12 mouse cellular contexts compared by ENCODE assay signal in genomic region chr2:92493656-92494390, GRCm38 (mm10). TPM values are rescaled to one million over a fixed set of nuclear protein-coding genes. Genes with fewer than 3 reads are reported as not detected.
A peak's percentile ranks its signal among the peaks of the same experiment; 100 is the strongest.
DNase-seq lines count a peak whose midpoint lies in the region; ATAC-seq and TF ChIP-seq lines count a peak whose summit lies in the region.
"Had no signal": no experiment of that assay in that cellular context is flagged by ENCODE, and none has a peak within 500 bp of the region (broad histone marks: within the 10 kb centered on the region; RNA-seq: fewer than 3 reads in every experiment).

No protein-coding gene starts in this region.

- no peaks in the 10 kb centered on the region for H3K27me3 ChIP-seq in hindbrain, postnatal 0 days (ENCODE audit: insufficient read depth, low read length)
- H3K27me3 ChIP-seq in hindbrain, embryonic 14.5 days (ENCODE audit: control insufficient read depth, insufficient read depth, low read length): no peaks in the 10 kb centered on the region
- H3K27me3 ChIP-seq in midbrain, postnatal 0 days (ENCODE audit: insufficient read depth, low read length): no peaks in the 10 kb centered on the region
- H3K27me3 ChIP-seq in midbrain, embryonic 16.5 days (ENCODE audit: control insufficient read depth, insufficient read depth, low read depth, low read length): no peaks in the 10 kb centered on the region
- H3K27me3 ChIP-seq: forebrain, embryonic 15.5 days had no signal

- H3K36me3 ChIP-seq in hindbrain, postnatal 0 days (ENCODE audit: insufficient read depth, low read length): no peaks in the 10 kb centered on the region
- H3K36me3 ChIP-seq in hindbrain, embryonic 14.5 days (replicated peaks; ENCODE audit: control insufficient read depth, insufficient read depth): no peaks in the 10 kb centered on the region
- no peaks in the 10 kb centered on the region for H3K36me3 ChIP-seq in midbrain, postnatal 0 days (ENCODE audit: insufficient read depth, low read length)
- no peaks in the 10 kb centered on the region for H3K36me3 ChIP-seq in midbrain, embryonic 16.5 days (ENCODE audit: control insufficient read depth, insufficient read depth, low read length)
- H3K36me3 ChIP-seq: forebrain, embryonic 15.5 days had no signal

- H3K4me1 ChIP-seq in hindbrain, postnatal 0 days (ENCODE audit: insufficient read depth, low read length): 0 out of 2 replicates have a peak, but pooled peaks cover 5% of the 10 kb centered on the region
- H3K4me1 ChIP-seq in hindbrain, embryonic 14.5 days (replicated peaks; ENCODE audit: control insufficient read depth, insufficient read depth, low read length): peaks cover 17% of the 10 kb centered on the region
- peaks cover 15% of the 10 kb centered on the region; the same call in 1 of the 2 replicates for H3K4me1 ChIP-seq in midbrain, postnatal 0 days (ENCODE audit: insufficient read depth, low read length)
- H3K4me1 ChIP-seq in midbrain, embryonic 16.5 days (ENCODE audit: control insufficient read depth, insufficient read depth, low read length): peaks cover 31% of the 10 kb centered on the region

- peak; percentile 42 for ATAC-seq in hindbrain, postnatal 0 days
- ATAC-seq in hindbrain, embryonic 14.5 days (ENCODE audit: low FRiP score): no peak
- ATAC-seq in midbrain, postnatal 0 days (ENCODE audit: low FRiP score): no peak
- ATAC-seq in midbrain, embryonic 16.5 days: no peak
- ATAC-seq: forebrain, embryonic 15.5 days had no signal

- TF ChIP-seq CTCF in hindbrain, postnatal 0 days (IDR thresholded peaks at IDR 0.05; ENCODE audit: low read depth): no peak
- TF ChIP-seq CTCF in midbrain, postnatal 0 days (IDR thresholded peaks at IDR 0.05): no peak

- H3K27ac ChIP-seq in hindbrain, postnatal 0 days: peak overlapping the region; percentile 62
- no peak overlapping the region for H3K27ac ChIP-seq in hindbrain, embryonic 14.5 days
- 0 out of 2 replicates have a peak overlapping the region, but pooled peaks have one; percentile 0 for H3K27ac ChIP-seq in midbrain, postnatal 0 days (ENCODE audit: low read depth, low read length)
- no peak overlapping the region for H3K27ac ChIP-seq in midbrain, embryonic 16.5 days (ENCODE audit: low read length)
- H3K27ac ChIP-seq: forebrain, embryonic 15.5 days; liver, embryonic 14.5 days had no signal

- 34% methylated on average over 15 of the region's 15 CpGs for WGBS in hindbrain, postnatal 0 days
- 44% methylated on average over 15 of the region's 15 CpGs for WGBS in hindbrain, embryonic 14.5 days
- WGBS in midbrain, postnatal 0 days: 41% methylated on average over 15 of the region's 15 CpGs
- 36% methylated on average over 15 of the region's 15 CpGs for WGBS in midbrain, embryonic 16.5 days

- no peak overlapping the region for H3K4me2 ChIP-seq in hindbrain, postnatal 0 days (ENCODE audit: low read depth, low read length)
- no peak overlapping the region for H3K4me2 ChIP-seq in hindbrain, embryonic 14.5 days (replicated peaks)
- H3K4me2 ChIP-seq in midbrain, postnatal 0 days (ENCODE audit: low read depth, low read length, poor library complexity, severe bottlenecking): no peak overlapping the region
- H3K4me2 ChIP-seq in midbrain, embryonic 16.5 days (ENCODE audit: low read length): no peak overlapping the region
- H3K4me2 ChIP-seq: forebrain, embryonic 15.5 days had no signal

- no peaks in the 10 kb centered on the region for H3K9me3 ChIP-seq in hindbrain, postnatal 0 days (ENCODE audit: low read length)
- no peaks in the 10 kb centered on the region for H3K9me3 ChIP-seq in hindbrain, embryonic 14.5 days (ENCODE audit: control insufficient read depth, low read length)
- no peaks in the 10 kb centered on the region for H3K9me3 ChIP-seq in midbrain, postnatal 0 days (ENCODE audit: low read length)
- H3K9me3 ChIP-seq in midbrain, embryonic 16.5 days (replicated peaks; ENCODE audit: control insufficient read depth, low read length, poor library complexity, severe bottlenecking): no peaks in the 10 kb centered on the region
- H3K9me3 ChIP-seq: forebrain, embryonic 15.5 days had no signal

- H3K4me3 ChIP-seq in hindbrain, postnatal 0 days (ENCODE audit: low read length): no peak overlapping the region
- H3K4me3 ChIP-seq in hindbrain, embryonic 14.5 days (replicated peaks; ENCODE audit: low read length): no peak overlapping the region
- no peak overlapping the region for H3K4me3 ChIP-seq in midbrain, postnatal 0 days (ENCODE audit: low read depth, low read length)
- no peak overlapping the region for H3K4me3 ChIP-seq in midbrain, embryonic 16.5 days (ENCODE audit: low read depth, low read length)
- H3K4me3 ChIP-seq: forebrain, embryonic 15.5 days had no signal

- no peak overlapping the region for H3K9ac ChIP-seq in hindbrain, postnatal 0 days (replicated peaks; ENCODE audit: low read length)
- H3K9ac ChIP-seq in hindbrain, embryonic 14.5 days: no peak overlapping the region
- H3K9ac ChIP-seq in midbrain, postnatal 0 days (replicated peaks; ENCODE audit: low read length, poor library complexity, severe bottlenecking): 0 out of 2 replicates have a peak overlapping the region, but pooled peaks have one; percentile 13
- no peak overlapping the region for H3K9ac ChIP-seq in midbrain, embryonic 16.5 days (ENCODE audit: low read depth, low read length)
- H3K9ac ChIP-seq: forebrain, embryonic 15.5 days; liver, embryonic 14.5 days had no signal

- peak; percentile 61 for DNase-seq in hindbrain, postnatal 0 days (ENCODE audit: low spot score)
- no peak for DNase-seq in hindbrain, embryonic 14.5 days (ENCODE audit: low spot score)
- DNase-seq in midbrain, postnatal 0 days (ENCODE audit: low spot score): peak; percentile 55
- peak; percentile 81 for DNase-seq in cerebellum, adult 9-11 months
- no peak for DNase-seq in layer of hippocampus, postnatal 25 days (ENCODE audit: extremely low spot score in 1 of 2, low spot score in 1 of 2)
- DNase-seq in thymus, postnatal 0 days (ENCODE audit: low spot score): no peak
- DNase-seq: heart, postnatal 14 days; kidney, postnatal 10 days; lung, postnatal 10 days had no signal

RNA-seq across cellular contexts. Expression of gene Slc35c1, which starts 33.5 kb away (rescaled TPM):
- total RNA-seq in hindbrain, postnatal 0 days (2014; rRNA removed): 11.0 and 12.7 TPM in 2 replicates
- 12.7 and 16.4 TPM in 2 replicates for polyA plus RNA-seq in hindbrain, postnatal 0 days (2015; fragmentation: Nextera tagmentation; extraction: Ambion mirVana)
- 15.4 and 17.1 TPM in 2 replicates for polyA plus RNA-seq in hindbrain, embryonic 14.5 days (2014; fragmentation: Nextera tagmentation; extraction: Ambion mirVana)
- 8.9 and 18.6 TPM in 2 replicates for total RNA-seq in midbrain, postnatal 0 days (2014; rRNA removed)
- 16.8 and 18.8 TPM in 2 replicates for polyA plus RNA-seq in midbrain, postnatal 0 days (2015; fragmentation: Nextera tagmentation; extraction: Ambion mirVana)
- polyA plus RNA-seq in midbrain, embryonic 16.5 days (2015; fragmentation: Nextera tagmentation; extraction: Ambion mirVana): 16.1 and 17.9 TPM in 2 replicates
- total RNA-seq in layer of hippocampus, postnatal 25 days (2021): 10 to 100 TPM; 15.1 to 18.1 TPM
- 24.3 and 29.7 TPM in 2 replicates for polyA plus RNA-seq in thymus, postnatal 0 days (2015; fragmentation: Nextera tagmentation; extraction: Ambion mirVana)

RNA-seq across cellular contexts. Expression of gene Cry2, which starts 60.0 kb away (rescaled TPM):
- total RNA-seq in hindbrain, postnatal 0 days (2014; rRNA removed): 43.8 and 45.5 TPM in 2 replicates
- polyA plus RNA-seq in hindbrain, postnatal 0 days (2015; fragmentation: Nextera tagmentation; extraction: Ambion mirVana): 50.6 and 52.0 TPM in 2 replicates
- polyA plus RNA-seq in hindbrain, embryonic 14.5 days (2014; fragmentation: Nextera tagmentation; extraction: Ambion mirVana): 34.6 and 35.5 TPM in 2 replicates
- total RNA-seq in midbrain, postnatal 0 days (2014; rRNA removed): 41.9 and 48.4 TPM in 2 replicates
- 50.6 and 55.2 TPM in 2 replicates for polyA plus RNA-seq in midbrain, postnatal 0 days (2015; fragmentation: Nextera tagmentation; extraction: Ambion mirVana)
- 51.6 and 53.4 TPM in 2 replicates for polyA plus RNA-seq in midbrain, embryonic 16.5 days (2015; fragmentation: Nextera tagmentation; extraction: Ambion mirVana)
- total RNA-seq in layer of hippocampus, postnatal 25 days (2021): 100 to 1,000 TPM in 1 of 2 experiments, 10 to 100 TPM in 1; 85.6 to 106 TPM
- 10.9 and 13.0 TPM in 2 replicates for polyA plus RNA-seq in thymus, postnatal 0 days (2015; fragmentation: Nextera tagmentation; extraction: Ambion mirVana)

Comparison
In these comparisons a context has a peak if more than half of its experiments do, and no peak if none do; other contexts are left out.
1. DNase-seq: peak in hindbrain, postnatal 0 days (single experiment), midbrain, postnatal 0 days (single experiment) and cerebellum, adult 9-11 months (single experiment); none in hindbrain, embryonic 14.5 days (single experiment), layer of hippocampus, postnatal 25 days (0 of 2) and thymus, postnatal 0 days (single experiment).
2. H3K27ac ChIP-seq: peak in hindbrain, postnatal 0 days (single experiment) and midbrain, postnatal 0 days (single experiment); none in hindbrain, embryonic 14.5 days (single experiment) and midbrain, embryonic 16.5 days (single experiment).